Mouse (Mus musculus) liver, adult (tissue): ENCODE measurements around the gene Lfng.

Experiments
- GATA4 ChIP-seq: IDR thresholded peaks from 2 replicates; pipeline ENCODE4 v1.6.1; 2014; ENCODE audit warnings: mild to moderate bottlenecking, low read length; ENCODE audit not compliant: insufficient replicate concordance

Gene Lfng

GRCm38 (mm10) chr5:140639312-140639711 is 32.2 kb downstream of the Lfng start:
- TF ChIP-seq GATA4, result no peak

- no peak for TF ChIP-seq GATA4
Observed at GRCm38 (mm10) chr5:140639871-140640270, 32.8 kb downstream of the Lfng start.

- no peak for TF ChIP-seq GATA4
Observed at GRCm38 (mm10) chr5:140640812-140641211, 33.7 kb downstream of the Lfng start.

GRCm38 (mm10) chr5:140641254-140641928 is 34.3 kb downstream of the Lfng start:
- no peak for TF ChIP-seq GATA4

- no peak for TF ChIP-seq GATA4
Observed at GRCm38 (mm10) chr5:140642076-140642475, 35.0 kb downstream of the Lfng start.

GRCm38 (mm10) chr5:140644263-140644662 is 37.1 kb downstream of the Lfng start:
- no peak for TF ChIP-seq GATA4

GRCm38 (mm10) chr5:140644702-140645201 is 37.6 kb downstream of the Lfng start:
- TF ChIP-seq GATA4, result peak; percentile 95; the same call in 1 of the 2 replicates

- no peak for TF ChIP-seq GATA4
Observed at GRCm38 (mm10) chr5:140645454-140645853, 38.3 kb downstream of the Lfng start.

GRCm38 (mm10) chr5:140646171-140646570 is 39.1 kb downstream of the Lfng start:
- no peak for TF ChIP-seq GATA4

GRCm38 (mm10) chr5:140647031-140647760 is 40.1 kb downstream of the Lfng start:
- TF ChIP-seq GATA4, result no peak

GRCm38 (mm10) chr5:140647821-140648518 is 40.9 kb downstream of the Lfng start:
- no peak for TF ChIP-seq GATA4

- TF ChIP-seq GATA4, result no peak
Observed at GRCm38 (mm10) chr5:140648519-140649100, 41.5 kb downstream of the Lfng start, which contains the start of gene Ttyh3. Ttyh3 (minus strand) TSS chr5:140649031.

- TF ChIP-seq GATA4, result no peak
Observed at GRCm38 (mm10) chr5:140649101-140649667, 42.1 kb downstream of the Lfng start.

GRCm38 (mm10) chr5:140649881-140650414 is 42.8 kb downstream of the Lfng start:
- TF ChIP-seq GATA4, result no peak

GRCm38 (mm10) chr5:140651231-140651630 is 44.1 kb downstream of the Lfng start:
- no peak for TF ChIP-seq GATA4
